Mouse (Mus musculus) MEL (cell line): ENCODE data around the gene Ifitm3. TPM values are rescaled to one million over a fixed set of nuclear protein-coding genes. Genes with fewer than 3 reads are reported as not detected.

Source experiments
- DNase-seq: peaks from one replicate; pipeline ENCODE4 v3.0.0; 2011; ENCODE audit warnings: low read depth, low spot score
- H3K27ac ChIP-seq: 2 replicates; pipeline ENCODE4 v1.5.1; 2012; ENCODE audit warnings: low read depth, mild to moderate bottlenecking, control low read depth, low read length, moderate library complexity; ENCODE audit not compliant: control insufficient read depth
- H3K27me3 ChIP-seq, 2 experiments: fragments of 150-350 bp in 1 of 2; sonication (generic) in 1 of 2; 2 replicates each; pipeline ENCODE4 v1.6.1; 2012; ENCODE audit warnings: low read length in 2 of 2, mild to moderate bottlenecking in 2 of 2, improper control_type of control experiment in 1 of 2, moderate library complexity in 1 of 2; ENCODE audit not compliant: insufficient read depth in 2 of 2, control insufficient read depth in 1 of 2
- H3K36me3 ChIP-seq, 2 experiments: 2 replicates each; pipeline ENCODE4 v1.6.1; 2012 to 2014; ENCODE audit warnings: low read length in 2 of 2, improper control_type of control experiment in 1 of 2, inconsistent platforms in 1 of 2, mild to moderate bottlenecking in 1 of 2; ENCODE audit not compliant: insufficient read depth in 2 of 2, control insufficient read depth in 1 of 2
- H3K4me1 ChIP-seq, 2 experiments: fragments of 150-350 bp in 1 of 2; sonication (generic) in 1 of 2; 2 replicates each; pipeline ENCODE4 v1.6.1; 2012; ENCODE audit warnings: low read length in 2 of 2, improper control_type of control experiment in 1 of 2, mild to moderate bottlenecking in 1 of 2; ENCODE audit not compliant: insufficient read depth in 2 of 2, control insufficient read depth in 1 of 2
- H3K4me3 ChIP-seq, 2 experiments: fragments of 150-350 bp in 1 of 2; sonication (generic) in 1 of 2; 2 replicates each; pipeline ENCODE4 v1.5.1; 2012; ENCODE audit warnings: low read depth in 2 of 2, low read length in 2 of 2, mild to moderate bottlenecking in 2 of 2, moderate library complexity in 2 of 2, control low read depth in 1 of 2, improper control_type of control experiment in 1 of 2; ENCODE audit not compliant: control insufficient read depth in 1 of 2, insufficient read depth in 1 of 2
- H3K79me2 ChIP-seq: 2 replicates; pipeline ENCODE4 v1.6.1; 2012; ENCODE audit warnings: mild to moderate bottlenecking, low read length, moderate library complexity; ENCODE audit not compliant: control insufficient read depth, poor library complexity, insufficient read depth
- H3K9ac ChIP-seq: 2 replicates; pipeline ENCODE4 v1.6.1; 2012; ENCODE audit warnings: low read depth, mild to moderate bottlenecking, control low read depth, low read length, moderate library complexity; ENCODE audit not compliant: control insufficient read depth, poor library complexity, severe bottlenecking
- H3K9me3 ChIP-seq: fragments of 150-350 bp; sonication (generic); replicated peaks from 2 replicates; pipeline ENCODE4 v1.6.1; 2012; ENCODE audit warnings: mild to moderate bottlenecking, low read length, improper control_type of control experiment, moderate library complexity; ENCODE audit not compliant: insufficient read depth
- BHLHE40 ChIP-seq: IDR thresholded peaks from 2 replicates; pipeline ENCODE4 v1.6.1; 2012; ENCODE audit warnings: low read depth, mild to moderate bottlenecking, inconsistent platforms, low read length, improper control_type of control experiment, borderline replicate concordance
- CHD1 ChIP-seq: IDR thresholded peaks from 2 replicates; pipeline ENCODE4 v1.6.1; 2012; ENCODE audit warnings: low read depth, mild to moderate bottlenecking, inconsistent platforms, low read length, improper control_type of control experiment
- ELF1 ChIP-seq: IDR thresholded peaks from 2 replicates; pipeline ENCODE4 v1.6.1; 2014; ENCODE audit warnings: low read depth, mild to moderate bottlenecking, inconsistent platforms, low read length, improper control_type of control experiment, moderate library complexity
- JUND ChIP-seq: IDR thresholded peaks from 2 replicates; pipeline ENCODE4 v1.6.1; 2011; ENCODE audit warnings: low read depth, mild to moderate bottlenecking, improper control_type of control experiment, low read length
- KAT2A ChIP-seq: conservative IDR thresholded peaks from 2 replicates; pipeline ENCODE4 v1.6.1; 2012; ENCODE audit warnings: low read depth, low read length, improper control_type of control experiment, inconsistent platforms
- MAFK ChIP-seq: IDR thresholded peaks from 2 replicates; pipeline ENCODE4 v1.6.1; 2011; ENCODE audit warnings: low read depth, mild to moderate bottlenecking, low read length, improper control_type of control experiment, borderline replicate concordance
- MAZ ChIP-seq: IDR thresholded peaks from 2 replicates; pipeline ENCODE4 v1.6.1; 2012; ENCODE audit warnings: low read depth, mild to moderate bottlenecking, inconsistent platforms, low read length, improper control_type of control experiment
- NELFE ChIP-seq: IDR thresholded peaks from 2 replicates; pipeline ENCODE4 v1.6.1; 2011; ENCODE audit warnings: low read depth, low read length, improper control_type of control experiment
- NRF1 ChIP-seq: IDR thresholded peaks from 2 replicates; pipeline ENCODE4 v1.6.1; 2014; ENCODE audit warnings: low read depth, mild to moderate bottlenecking, inconsistent platforms, low read length, improper control_type of control experiment, moderate library complexity; ENCODE audit not compliant: poor library complexity, insufficient read depth, severe bottlenecking
- POLR2AphosphoS2 ChIP-seq: IDR thresholded peaks from 2 replicates; pipeline ENCODE4 v1.6.1; 2011; ENCODE audit warnings: low read length, improper control_type of control experiment
- RAD21 ChIP-seq: IDR thresholded peaks from 2 replicates; pipeline ENCODE4 v1.6.1; 2011; ENCODE audit warnings: mild to moderate bottlenecking, low read depth, low read length, improper control_type of control experiment
- TBP ChIP-seq: IDR thresholded peaks from 2 replicates; pipeline ENCODE4 v1.8.0; 2011; ENCODE audit warnings: low read depth, low read length, improper control_type of control experiment
- TCF12 ChIP-seq: IDR thresholded peaks from 2 replicates; pipeline ENCODE4 v1.6.1; 2014; ENCODE audit warnings: low read depth, mild to moderate bottlenecking, inconsistent platforms, low read length, improper control_type of control experiment, moderate library complexity
- ZC3H11A ChIP-seq: IDR thresholded peaks from 2 replicates; pipeline ENCODE4 v1.6.1; 2012; ENCODE audit warnings: low read depth, mild to moderate bottlenecking, inconsistent platforms, low read length, improper control_type of control experiment
- ZNF384 ChIP-seq: IDR thresholded peaks from 2 replicates; pipeline ENCODE4 v1.6.1; 2012; ENCODE audit warnings: low read depth, mild to moderate bottlenecking, inconsistent platforms, low read length, improper control_type of control experiment
- polyA plus RNA-seq, 2 experiments: library from polyadenylated mRNA; stranded (reverse) in 1 of 2; unstranded in 1 of 2; fragments of >175 nt in 1 of 2; fragments of >200 nt in 1 of 2; gene quantifications; 2 replicates each; pipeline versions ENCODE4 v1.2.1 to v1.2.4; 2012; ENCODE audit warnings: low replicate concordance in 2 of 2, low read depth in 1 of 2; ENCODE audit not compliant: insufficient read length in 2 of 2, insufficient read depth in 1 of 2, missing spikeins in 1 of 2
- total RNA-seq: library from RNA; depleted of rRNA; stranded (reverse); fragments of 300-350 nt; gene quantifications from 2 replicates; pipeline ENCODE4 v1.2.3, GENCODE M21; 2012

Ifitm3 gene
- total and polyA plus RNA-seq, 3 experiments: 6.4 to 12.8 TPM; not detected in 1

- Histone ChIP-seq H3K79me2 (no peaks in the 10 kb centered on the region), H3K9ac (no peak overlapping the region), H3K4me1 (no peaks in the 10 kb centered on the region), H3K4me3 (no peak overlapping the region), H3K27ac (no peak overlapping the region), H3K36me3 (no peaks in the 10 kb centered on the region), H3K27me3 (peaks cover 0 to 1% of the 10 kb centered on the region in 2 experiments; a peak in 1 of 4 replicates), H3K9me3 (no peaks in the 10 kb centered on the region)
- TF ChIP-seq RAD21: no peak
- TF ChIP-seq CHD1: no peak
- no peak for TF ChIP-seq ZNF384
- no peak for TF ChIP-seq TBP
- TF ChIP-seq KAT2A: no peak
- DNase-seq: no peak
Observed at GRCm38 (mm10) chr7:141016707-141017697, 6.4 kb upstream of the Ifitm3 start.

DNA sequence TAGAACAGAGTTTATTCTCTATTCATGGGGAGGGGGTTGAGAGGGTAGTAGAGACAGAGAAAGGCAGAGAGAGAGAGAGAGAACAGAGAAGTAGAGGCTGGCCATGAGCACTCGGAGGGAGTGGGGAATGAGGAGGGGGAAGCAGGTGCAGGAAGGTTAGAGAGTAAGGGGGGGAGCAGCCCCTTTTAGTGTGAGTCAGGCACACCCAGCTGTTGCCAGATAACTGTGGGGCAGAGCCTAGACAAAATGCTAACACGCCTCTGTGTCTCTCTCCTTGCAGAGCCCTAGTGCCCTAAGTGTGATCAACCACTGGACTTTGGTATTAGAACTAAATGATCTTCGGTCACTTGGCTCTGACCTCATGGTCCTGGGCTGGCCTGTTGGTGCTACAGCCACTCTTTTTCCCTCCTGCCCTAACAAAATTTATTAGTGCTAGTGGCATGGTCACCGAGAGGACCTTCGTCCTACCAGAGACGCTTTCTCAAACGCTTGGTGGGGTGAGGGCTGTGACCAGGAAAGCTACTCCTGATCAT lies 734 bp upstream of the Ifitm3 start:
- Histone ChIP-seq H3K9ac (peak overlapping the region; percentile 57; the same call in 1 of the 2 replicates), H3K27me3 (0 out of 4 replicates have a peak, but pooled peaks cover 0 to 1% of the 10 kb centered on the region in 2 experiments), H3K4me3 (peak overlapping the region; percentile 64 to 75; a peak in 3 of 4 replicates), H3K36me3 (no peaks in the 10 kb centered on the region; a peak in 1 of 4 replicates), H3K4me1 (peaks cover 0 to 12% of the 10 kb centered on the region in 2 experiments; a peak in 2 of 4 replicates), H3K9me3 (no peaks in the 10 kb centered on the region), H3K79me2 (no peaks in the 10 kb centered on the region), H3K27ac (no peak overlapping the region)
- TF ChIP-seq ELF1 (no peak), TCF12 (no peak), MAFK (no peak), MAZ (no peak), KAT2A (no peak), NRF1 (no peak), NELFE (no peak), BHLHE40 (no peak), ZC3H11A (no peak), POLR2AphosphoS2 (no peak), JUND (no peak)
- no peak for DNase-seq
